Mouse (Mus musculus) CH12.LX (cell line): ENCODE data around the gene Ap1g2. TPM values are rescaled to one million over a fixed set of nuclear protein-coding genes. Genes with fewer than 3 reads are reported as not detected.

ENCODE experiments used
- DNase-seq: peaks from one replicate; pipeline ENCODE4 v3.0.0-alpha.2; 2013; ENCODE audit errors: extremely low read depth
- H3K27ac ChIP-seq: 2 replicates; pipeline ENCODE4 v1.5.1; 2012; ENCODE audit warnings: low read depth, mild to moderate bottlenecking, control low read depth, moderate library complexity; ENCODE audit not compliant: insufficient read depth
- H3K27me3 ChIP-seq: replicated peaks from 2 replicates; pipeline ENCODE3; 2012; ENCODE audit warnings: inconsistent platforms
- H3K36me3 ChIP-seq, 2 experiments: replicated peaks in 1 of 2; 2 replicates each; pipeline versions ENCODE3 to v1.6.1; 2012; ENCODE audit warnings: inconsistent platforms in 1 of 2, low read length in 1 of 2, mild to moderate bottlenecking in 1 of 2, mixed read lengths in 1 of 2, moderate library complexity in 1 of 2; ENCODE audit not compliant: control insufficient read depth in 1 of 2, insufficient read depth in 1 of 2
- H3K4me1 ChIP-seq, 2 experiments: 2 replicates each; pipeline ENCODE4 v1.6.1; 2012; ENCODE audit warnings: inconsistent platforms in 1 of 2, moderate library complexity in 1 of 2; ENCODE audit not compliant: insufficient read depth in 2 of 2, control insufficient read depth in 1 of 2
- H3K4me2 ChIP-seq: 2 replicates; pipeline ENCODE4 v1.6.1; 2012; ENCODE audit warnings: low read depth, mild to moderate bottlenecking, control low read depth; ENCODE audit not compliant: poor library complexity, insufficient read depth, severe bottlenecking
- H3K4me3 ChIP-seq, 3 experiments: fragments of 150-350 bp in 1 of 3; sonication (generic) in 1 of 3; replicated peaks in 1 of 3; 2 replicates each; pipeline versions ENCODE3 to v1.5.1; 2011 to 2012; ENCODE audit warnings: low read depth in 2 of 3, low read length in 2 of 3, mild to moderate bottlenecking in 2 of 3, moderate library complexity in 2 of 3, control low read depth in 1 of 3, improper control_type of control experiment in 1 of 3, inconsistent platforms in 1 of 3, mixed read lengths in 1 of 3; ENCODE audit not compliant: poor library complexity in 1 of 3
- H3K79me2 ChIP-seq: replicated peaks from 2 replicates; pipeline ENCODE4 v1.6.1; 2012; ENCODE audit warnings: mild to moderate bottlenecking, moderate library complexity; ENCODE audit not compliant: control insufficient read depth, poor library complexity, insufficient read depth, severe bottlenecking; ENCODE audit errors: extremely low read depth
- H3K9ac ChIP-seq: 2 replicates; pipeline ENCODE4 v1.6.1; 2012; ENCODE audit warnings: low read depth, mild to moderate bottlenecking, control low read depth, moderate library complexity; ENCODE audit not compliant: insufficient read depth
- H3K9me3 ChIP-seq: replicated peaks from 2 replicates; pipeline ENCODE3; 2012; ENCODE audit warnings: low read length, inconsistent platforms, mixed read lengths
- BHLHE40 ChIP-seq: IDR thresholded peaks from 2 replicates; pipeline ENCODE4 v1.6.1; 2011; ENCODE audit warnings: mild to moderate bottlenecking, low read depth, low read length, improper control_type of control experiment
- CHD1 ChIP-seq: IDR thresholded peaks from 2 replicates; pipeline ENCODE4 v1.6.1; 2012; ENCODE audit warnings: low read depth, low read length, improper control_type of control experiment, inconsistent platforms
- CHD2 ChIP-seq: IDR thresholded peaks from 2 replicates; pipeline ENCODE4 v1.6.1; 2011; ENCODE audit warnings: low read length, improper control_type of control experiment
- E2F4 ChIP-seq: IDR thresholded peaks from 2 replicates; pipeline ENCODE4 v1.6.1; 2011; ENCODE audit warnings: low read depth, low read length, improper control_type of control experiment; ENCODE audit not compliant: insufficient replicate concordance
- ETS1 ChIP-seq: conservative IDR thresholded peaks from 2 replicates; pipeline ENCODE4 v1.6.1; 2012; ENCODE audit warnings: low read depth, mild to moderate bottlenecking, inconsistent platforms, low read length, improper control_type of control experiment, moderate library complexity
- GABPA ChIP-seq: IDR thresholded peaks from 2 replicates; pipeline ENCODE4 v1.6.1; 2012; ENCODE audit warnings: low read depth, low read length, improper control_type of control experiment, inconsistent platforms; ENCODE audit not compliant: insufficient replicate concordance
- HCFC1 ChIP-seq: IDR thresholded peaks from 2 replicates; pipeline ENCODE4 v1.6.1; 2012; ENCODE audit warnings: low read depth, mild to moderate bottlenecking, inconsistent platforms, low read length, improper control_type of control experiment
- IRF4 ChIP-seq: IDR thresholded peaks from 2 replicates; pipeline ENCODE4 v1.6.1; 2014; ENCODE audit warnings: low read depth, mild to moderate bottlenecking, inconsistent platforms, low read length, improper control_type of control experiment
- JUND ChIP-seq: conservative IDR thresholded peaks from 2 replicates; pipeline ENCODE4 v1.6.1; 2011; ENCODE audit warnings: low read depth, low read length, improper control_type of control experiment
- KAT2A ChIP-seq: IDR thresholded peaks from 2 replicates; pipeline ENCODE4 v1.6.1; 2012; ENCODE audit warnings: low read length, improper control_type of control experiment, inconsistent platforms; ENCODE audit not compliant: insufficient replicate concordance
- MAFK ChIP-seq: IDR thresholded peaks from 2 replicates; pipeline ENCODE4 v1.6.1; 2011; ENCODE audit warnings: low read length, improper control_type of control experiment; ENCODE audit not compliant: insufficient replicate concordance
- MEF2A ChIP-seq: IDR thresholded peaks from 2 replicates; pipeline ENCODE4 v1.6.1; 2014; ENCODE audit warnings: low read depth, mild to moderate bottlenecking, inconsistent platforms, low read length, improper control_type of control experiment, borderline replicate concordance
- NRF1 ChIP-seq: IDR thresholded peaks from 2 replicates; pipeline ENCODE4 v1.6.1; 2014; ENCODE audit warnings: low read depth, mild to moderate bottlenecking, inconsistent platforms, low read length, improper control_type of control experiment, moderate library complexity
- POLR2A ChIP-seq: IDR thresholded peaks from 2 replicates; pipeline ENCODE4 v1.6.1; 2011; ENCODE audit warnings: low read depth, mild to moderate bottlenecking, improper control_type of control experiment, low read length
- POLR2AphosphoS2 ChIP-seq: IDR thresholded peaks from 2 replicates; pipeline ENCODE4 v1.6.1; 2011; ENCODE audit warnings: low read depth, low read length, improper control_type of control experiment
- RAD21 ChIP-seq: IDR thresholded peaks from 2 replicates; pipeline ENCODE4 v1.6.1; 2011; ENCODE audit warnings: low read depth, mild to moderate bottlenecking, low read length, improper control_type of control experiment, moderate library complexity
- RCOR1 ChIP-seq: conservative IDR thresholded peaks from 2 replicates; pipeline ENCODE4 v1.6.1; 2012; ENCODE audit warnings: low read depth, mild to moderate bottlenecking, inconsistent platforms, low read length, improper control_type of control experiment
- SIN3A ChIP-seq: IDR thresholded peaks from 2 replicates; pipeline ENCODE4 v1.6.1; 2012; ENCODE audit warnings: low read length, improper control_type of control experiment, inconsistent platforms
- TBP ChIP-seq: conservative IDR thresholded peaks from 2 replicates; pipeline ENCODE4 v1.6.1; 2011; ENCODE audit warnings: low read depth, low read length, improper control_type of control experiment
- ZC3H11A ChIP-seq: IDR thresholded peaks from 2 replicates; pipeline ENCODE4 v1.6.1; 2012; ENCODE audit warnings: low read depth, mild to moderate bottlenecking, inconsistent platforms, low read length, improper control_type of control experiment
- ZNF384 ChIP-seq: IDR thresholded peaks from 2 replicates; pipeline ENCODE4 v1.6.1; 2012; ENCODE audit warnings: low read depth, low read length, improper control_type of control experiment, inconsistent platforms
- dilution Hi-C: fragments of 300-500 bp; cut with MboI; formaldehyde crosslinking; loops from 2 replicates; pipeline ENCODE4 v1.14.3; 2020; ENCODE audit warnings: low sequenced_read_pairs; ENCODE audit not compliant: extremely low pct_unique_long_range_greater_than_20kb, extremely low pct_ligation_motif_present
- in situ Hi-C: fragments of 300-500 bp; cut with MboI; formaldehyde crosslinking; loops from 3 replicates; pipeline ENCODE4 v1.14.3; 2019; ENCODE audit warnings: low sequenced_read_pairs, low pct_ligation_motif_present, low pct_unique_long_range_greater_than_20kb, mixed read lengths
- polyA plus RNA-seq: library from polyadenylated mRNA; unstranded; fragments of >175 nt; gene quantifications from 2 replicates; pipeline ENCODE4 v1.2.1, GENCODE M21; 2012; ENCODE audit warnings: low read depth; ENCODE audit not compliant: insufficient read length
- total RNA-seq, 2 experiments: library from RNA; depleted of rRNA; stranded (reverse); fragments of 300-350 nt in 1 of 2; fragments of >200 nt in 1 of 2; gene quantifications; 2 replicates each; pipeline ENCODE4 v1.2.3; 2012 to 2014

The Ap1g2 gene
- total and polyA plus RNA-seq, 3 experiments = 18.3 to 64.8 (median 28.5) TPM

DNA sequence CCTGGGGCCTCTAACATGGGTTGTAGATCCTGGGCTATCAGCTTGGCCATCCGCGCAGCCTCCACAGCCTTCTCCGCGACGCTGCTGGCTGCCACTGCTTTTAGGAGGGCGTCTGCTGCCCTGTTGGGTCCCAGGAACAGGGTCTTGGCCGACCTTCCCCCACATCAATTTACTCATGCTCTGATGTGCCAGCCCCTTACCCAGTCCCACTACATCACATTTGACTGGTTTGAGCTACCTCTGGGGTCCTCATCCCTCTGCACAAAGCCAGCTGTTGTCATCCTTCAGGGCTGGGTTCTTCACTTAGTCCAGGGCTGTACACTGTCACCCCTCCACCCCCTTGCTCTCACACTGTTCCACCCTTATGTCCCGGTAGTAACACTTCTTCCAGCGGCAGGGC, 3.7 kb upstream of the Ap1g2 start:
- Histone ChIP-seq H3K4me1 (peaks cover 6 to 27% of the 10 kb centered on the region in 2 experiments), H3K4me3 (no peak overlapping the region)
- in situ Hi-C loops = loop anchor here (10.0 kb wide), 1 partner anchor 105 kb away; no protein-coding TSS in a partner anchor
- no peak for DNase-seq
- TF ChIP-seq ZNF384 (no peak), TBP (no peak), ETS1 (no peak), POLR2AphosphoS2 (no peak), HCFC1 (no peak), KAT2A (no peak), RAD21 (no peak), E2F4 (no peak), SIN3A (no peak), CHD1 (no peak), IRF4 (no peak), GABPA (no peak), NRF1 (no peak)
- TF ChIP-seq, all 38 proteins: peak for 0
- Histone ChIP-seq H3K4me2 (no peak overlapping the region), H3K9me3 (peaks cover 2% of the 10 kb centered on the region), H3K27me3 (peaks cover 15% of the 10 kb centered on the region), H3K9ac (no peak overlapping the region), H3K36me3 (peaks cover 0 to under 1% of the 10 kb centered on the region in 2 experiments), H3K79me2 (no peaks in the 10 kb centered on the region), H3K27ac (no peak overlapping the region)
- dilution Hi-C loops = no loop called here

DNA sequence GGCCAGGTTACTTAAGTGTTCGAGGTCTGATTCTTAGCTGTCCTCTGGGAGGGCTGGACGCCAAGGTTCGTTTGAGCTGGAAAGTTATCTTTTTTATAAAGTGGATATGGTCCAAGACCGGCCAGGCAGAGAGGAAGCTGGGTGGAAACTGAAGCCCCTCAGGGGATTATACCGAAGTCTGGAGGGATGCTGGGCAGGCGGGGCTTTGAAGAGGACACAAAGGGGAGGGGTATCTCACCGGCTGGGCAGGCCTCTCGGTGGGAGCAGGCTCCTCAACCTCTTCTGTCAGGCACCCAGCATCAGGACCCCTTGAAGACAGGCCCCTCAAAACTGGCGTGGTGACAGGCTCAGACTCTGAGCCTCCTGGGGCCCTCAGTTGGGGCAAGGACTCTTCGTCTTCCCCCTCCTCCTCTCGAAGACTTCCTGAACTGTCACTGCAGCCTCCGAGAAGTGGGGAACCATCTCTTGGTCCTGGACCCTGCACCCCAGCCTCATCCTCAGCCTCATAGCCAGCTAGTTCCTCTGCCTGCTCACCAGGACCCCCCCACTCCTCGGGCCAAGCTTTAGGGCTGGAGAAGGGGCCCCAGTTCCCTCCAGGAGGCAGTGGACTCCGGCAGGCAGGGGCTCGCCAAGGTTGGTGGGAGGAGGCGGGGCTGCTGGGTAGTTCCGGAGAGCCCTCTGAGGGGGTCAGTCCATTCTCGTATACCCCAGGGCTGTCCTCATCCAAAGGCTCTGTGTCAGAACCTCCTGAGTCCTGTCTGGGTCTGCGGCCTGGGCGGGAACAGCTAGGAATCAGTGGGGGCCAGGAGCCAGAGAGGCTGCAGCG, 2.9 kb upstream of the Ap1g2 start:
- no peak for DNase-seq
- Histone ChIP-seq H3K27ac (no peak overlapping the region), H3K4me2 (no peak overlapping the region), H3K9me3 (no peaks in the 10 kb centered on the region), H3K79me2 (no peaks in the 10 kb centered on the region), H3K4me1 (peaks cover 6 to 31% of the 10 kb centered on the region in 2 experiments), H3K36me3 (peaks cover 4 to 9% of the 10 kb centered on the region in 2 experiments), H3K9ac (no peak overlapping the region), H3K27me3 (peaks cover 15% of the 10 kb centered on the region), H3K4me3 (no peak overlapping the region)
- in situ Hi-C loops = no loop called here
- TF ChIP-seq JUND = no peak
- no peak for TF ChIP-seq CHD2
- TF ChIP-seq RCOR1 = no peak
- TF ChIP-seq POLR2A = no peak
- no peak for TF ChIP-seq GABPA
- TF ChIP-seq MAFK = no peak
- TF ChIP-seq NRF1 = no peak
- no peak for TF ChIP-seq SIN3A
- TF ChIP-seq ZC3H11A = no peak
- TF ChIP-seq RAD21 = no peak
- TF ChIP-seq BHLHE40 = no peak
- TF ChIP-seq HCFC1 = no peak
- TF ChIP-seq POLR2AphosphoS2 = no peak
- no peak for TF ChIP-seq TBP
- no peak for TF ChIP-seq ETS1
- TF ChIP-seq MEF2A = no peak
- TF ChIP-seq CHD1 = no peak
- dilution Hi-C loops = no loop called here
